Mouse (Mus musculus) heart, embryonic 11.5 days (tissue): ENCODE data around the gene Stim2. TPM values are rescaled to one million over a fixed set of nuclear protein-coding genes. Genes with fewer than 3 reads are reported as not detected.

Experiments used
- ATAC-seq: fragments of 200-750 bp; cut with Nextera tagmentation; replicated peaks from 2 replicates; pipeline ENCODE4 v1.8.0; 2017; ENCODE audit warnings: moderate library complexity; ENCODE audit not compliant: insufficient number of reproducible peaks, low FRiP score, low TSS enrichment
- H3K27ac ChIP-seq: fragments of 300-500 bp; sonication (generic); 2 replicates; pipeline ENCODE4 v1.5.1; 2014; ENCODE audit warnings: mild to moderate bottlenecking, low read depth, low read length
- H3K27me3 ChIP-seq: fragments of 300-500 bp; sonication (generic); 2 replicates; pipeline ENCODE4 v1.6.1; 2014; ENCODE audit warnings: mild to moderate bottlenecking, low read length, mixed read lengths; ENCODE audit not compliant: control insufficient read depth, insufficient read depth
- H3K36me3 ChIP-seq: fragments of 300-500 bp; sonication (generic); 2 replicates; pipeline ENCODE4 v1.6.1; 2014; ENCODE audit warnings: mild to moderate bottlenecking, low read length, moderate library complexity, mixed read lengths; ENCODE audit not compliant: control insufficient read depth, insufficient read depth
- H3K4me1 ChIP-seq: fragments of 300-500 bp; sonication (generic); 2 replicates; pipeline ENCODE4 v1.6.1; 2014; ENCODE audit warnings: low read length; ENCODE audit not compliant: control insufficient read depth, insufficient read depth
- H3K4me2 ChIP-seq: fragments of 300-500 bp; sonication (generic); 2 replicates; pipeline ENCODE4 v1.6.1; 2014; ENCODE audit warnings: mild to moderate bottlenecking, moderate library complexity
- H3K4me3 ChIP-seq: fragments of 300-500 bp; sonication (generic); 2 replicates; pipeline ENCODE4 v1.5.1; 2014; ENCODE audit warnings: low read depth, low read length
- H3K9ac ChIP-seq: fragments of 300-500 bp; sonication (generic); 2 replicates; pipeline ENCODE4 v1.6.1; 2014; ENCODE audit warnings: mild to moderate bottlenecking, low read depth, low read length, moderate library complexity
- H3K9me3 ChIP-seq: fragments of 300-500 bp; sonication (generic); replicated peaks from 2 replicates; pipeline ENCODE4 v1.6.1; 2016; ENCODE audit warnings: low read length; ENCODE audit not compliant: control insufficient read depth
- WGBS: fragments of 180-500 bp; shearing (Covaris S2); extraction: QIAGEN DNeasy Blood & Tissue Kit; methylation state at CpG from one replicate; pipeline ENCODE4 v1.1.7; 2014; ENCODE audit not compliant: insufficient replicate concordance; 5-methylcytosine and 5-hydroxymethylcytosine counted together
- polyA plus RNA-seq: library from polyadenylated mRNA; unstranded; fragments of >200 nt; fragmentation: Nextera tagmentation; extraction: Ambion mirVana; gene quantifications from 2 replicates; pipeline ENCODE4 v1.2.1, GENCODE M21; 2014

Stim2 gene
- polyA plus RNA-seq, 1 experiment from 2014 or later = 9.9 TPM

GRCm38 (mm10) chr5:54062079-54062478 lies 63.8 kb downstream of the Stim2 start:
- H3K9ac ChIP-seq = no peak overlapping the region
- no peaks in the 10 kb centered on the region for H3K4me1 ChIP-seq
- H3K9me3 ChIP-seq = no peaks in the 10 kb centered on the region
- WGBS = 84% methylated on average over 7 of the region's 7 CpGs
- H3K27ac ChIP-seq = no peak overlapping the region
- H3K4me2 ChIP-seq = no peak overlapping the region
- no peak for ATAC-seq
- H3K36me3 ChIP-seq = no peaks in the 10 kb centered on the region
- no peaks in the 10 kb centered on the region for H3K27me3 ChIP-seq
- no peak overlapping the region for H3K4me3 ChIP-seq

- H3K9me3 ChIP-seq = no peaks in the 10 kb centered on the region
- no peak overlapping the region for H3K4me3 ChIP-seq
- H3K9ac ChIP-seq = no peak overlapping the region
- no peak overlapping the region for H3K27ac ChIP-seq
- WGBS = 82% methylated on average over 3 of the region's 3 CpGs
- no peaks in the 10 kb centered on the region for H3K27me3 ChIP-seq
- H3K36me3 ChIP-seq = no peaks in the 10 kb centered on the region
- H3K4me2 ChIP-seq = no peak overlapping the region
- H3K4me1 ChIP-seq = 0 out of 2 replicates have a peak, but pooled peaks cover 3% of the 10 kb centered on the region
- ATAC-seq = no peak
Observed at GRCm38 (mm10) chr5:54067591-54067990, 69.3 kb downstream of the Stim2 start.

GRCm38 (mm10) chr5:54070549-54070948 lies 72.2 kb downstream of the Stim2 start:
- H3K4me2 ChIP-seq = no peak overlapping the region
- H3K27me3 ChIP-seq = no peaks in the 10 kb centered on the region
- 90% methylated on average over 2 of the region's 2 CpGs for WGBS
- no peak for ATAC-seq
- no peak overlapping the region for H3K4me3 ChIP-seq
- H3K36me3 ChIP-seq = no peaks in the 10 kb centered on the region
- no peaks in the 10 kb centered on the region for H3K9me3 ChIP-seq
- peaks cover 5% of the 10 kb centered on the region; the same call in 1 of the 2 replicates for H3K4me1 ChIP-seq
- H3K27ac ChIP-seq = no peak overlapping the region
- H3K9ac ChIP-seq = no peak overlapping the region

GRCm38 (mm10) chr5:54071288-54071687 lies 73.0 kb downstream of the Stim2 start:
- Histone ChIP-seq H3K9me3 (no peaks in the 10 kb centered on the region), H3K4me3 (no peak overlapping the region), H3K27me3 (no peaks in the 10 kb centered on the region), H3K4me1 (peaks cover 5% of the 10 kb centered on the region; the same call in 1 of the 2 replicates), H3K9ac (no peak overlapping the region), H3K27ac (no peak overlapping the region), H3K4me2 (no peak overlapping the region), H3K36me3 (no peaks in the 10 kb centered on the region)
- ATAC-seq = no peak
- WGBS = 59% methylated on average over 5 of the region's 5 CpGs

- H3K9ac ChIP-seq = no peak overlapping the region
- 70% methylated on average over 7 of the region's 7 CpGs for WGBS
- H3K4me1 ChIP-seq = peaks cover 5% of the 10 kb centered on the region; the same call in 1 of the 2 replicates
- H3K36me3 ChIP-seq = no peaks in the 10 kb centered on the region
- no peak for ATAC-seq
- no peaks in the 10 kb centered on the region for H3K27me3 ChIP-seq
- no peak overlapping the region for H3K4me3 ChIP-seq
- no peak overlapping the region for H3K27ac ChIP-seq
- no peak overlapping the region for H3K4me2 ChIP-seq
- H3K9me3 ChIP-seq = no peaks in the 10 kb centered on the region
Observed at GRCm38 (mm10) chr5:54071705-54072104, 73.4 kb downstream of the Stim2 start.

- WGBS = 51% methylated on average over 1 of the region's 1 CpGs
- H3K27me3 ChIP-seq = no peaks in the 10 kb centered on the region
- no peak overlapping the region for H3K4me2 ChIP-seq
- H3K27ac ChIP-seq = 0 out of 2 replicates have a peak overlapping the region, but pooled peaks have one; percentile 35
- no peak overlapping the region for H3K4me3 ChIP-seq
- H3K9ac ChIP-seq = no peak overlapping the region
- H3K9me3 ChIP-seq = no peaks in the 10 kb centered on the region
- H3K36me3 ChIP-seq = no peaks in the 10 kb centered on the region
- no peak for ATAC-seq
- peaks cover 5% of the 10 kb centered on the region; the same call in 1 of the 2 replicates for H3K4me1 ChIP-seq
Observed at GRCm38 (mm10) chr5:54073291-54073690, 75.0 kb downstream of the Stim2 start.

GRCm38 (mm10) chr5:54079997-54080396 lies 81.7 kb downstream of the Stim2 start:
- WGBS = 59% methylated on average over 1 of the region's 1 CpGs
- H3K4me3 ChIP-seq = no peak overlapping the region
- no peaks in the 10 kb centered on the region for H3K27me3 ChIP-seq
- no peaks in the 10 kb centered on the region for H3K9me3 ChIP-seq
- ATAC-seq = no peak
- no peak overlapping the region for H3K9ac ChIP-seq
- no peaks in the 10 kb centered on the region for H3K36me3 ChIP-seq
- no peak overlapping the region for H3K4me2 ChIP-seq
- H3K27ac ChIP-seq = no peak overlapping the region
- no peaks in the 10 kb centered on the region for H3K4me1 ChIP-seq

GRCm38 (mm10) chr5:54087912-54088311 lies 89.6 kb downstream of the Stim2 start:
- H3K27me3 ChIP-seq = no peaks in the 10 kb centered on the region
- no peaks in the 10 kb centered on the region for H3K9me3 ChIP-seq
- H3K4me3 ChIP-seq = no peak overlapping the region
- no peak overlapping the region for H3K27ac ChIP-seq
- no peak for ATAC-seq
- H3K9ac ChIP-seq = no peak overlapping the region
- peaks cover 4% of the 10 kb centered on the region; the same call in 1 of the 2 replicates for H3K4me1 ChIP-seq
- WGBS = 88% methylated on average over 3 of the region's 3 CpGs
- H3K36me3 ChIP-seq = no peaks in the 10 kb centered on the region
- no peak overlapping the region for H3K4me2 ChIP-seq

GRCm38 (mm10) chr5:54098219-54098618 lies 99.9 kb downstream of the Stim2 start:
- Histone ChIP-seq H3K4me3 (no peak overlapping the region), H3K27me3 (no peaks in the 10 kb centered on the region), H3K9ac (no peak overlapping the region), H3K4me2 (no peak overlapping the region), H3K4me1 (peaks cover 3% of the 10 kb centered on the region), H3K36me3 (no peaks in the 10 kb centered on the region), H3K27ac (no peak overlapping the region), H3K9me3 (no peaks in the 10 kb centered on the region)
- no peak for ATAC-seq
- 78% methylated on average over 6 of the region's 6 CpGs for WGBS
